Mouse (Mus musculus) midbrain, embryonic 10.5 days (tissue): Measurements from ENCODE around the gene Zfp658. TPM values are rescaled to one million over a fixed set of nuclear protein-coding genes. Genes with fewer than 3 reads are reported as not detected.

ENCODE experiments used
- DNase-seq: peaks from one replicate; pipeline ENCODE4 v3.0.0-alpha.2; 2017; ENCODE audit warnings: low spot score
- H3K27ac ChIP-seq: fragments of 300-500 bp; sonication (generic); replicated peaks from 2 replicates; pipeline ENCODE4 v1.5.1; 2016; ENCODE audit warnings: mild to moderate bottlenecking
- H3K27me3 ChIP-seq: fragments of 300-500 bp; sonication (generic); 2 replicates; pipeline ENCODE4 v1.6.1; 2016; ENCODE audit warnings: low read depth, mild to moderate bottlenecking; ENCODE audit not compliant: poor library complexity, severe bottlenecking
- H3K36me3 ChIP-seq: fragments of 300-500 bp; sonication (generic); 2 replicates; pipeline ENCODE4 v1.6.1; 2016; ENCODE audit warnings: mild to moderate bottlenecking, moderate library complexity
- H3K4me1 ChIP-seq: fragments of 300-500 bp; sonication (generic); 2 replicates; pipeline ENCODE4 v1.6.1; 2016
- H3K4me3 ChIP-seq: fragments of 300-500 bp; sonication (generic); 2 replicates; pipeline ENCODE4 v1.5.1; 2016; ENCODE audit warnings: mild to moderate bottlenecking, moderate library complexity
- H3K9me3 ChIP-seq: fragments of 300-500 bp; sonication (generic); replicated peaks from 2 replicates; pipeline ENCODE4 v1.6.1; 2016; ENCODE audit warnings: mild to moderate bottlenecking
- WGBS: fragments of 180-500 bp; shearing (Covaris S2); methylation state at CpG from one replicate; pipeline ENCODE4 v1.1.7; 2016; 5-methylcytosine and 5-hydroxymethylcytosine counted together
- polyA plus RNA-seq: library from polyadenylated mRNA; unstranded; fragments of >200 nt; fragmentation: Nextera tagmentation; extraction: Ambion mirVana; gene quantifications from 2 replicates; pipeline ENCODE4 v1.2.1, GENCODE M21; 2016

The Zfp658 gene
- polyA plus RNA-seq, 1 experiment from 2014 or later = 4.7 TPM

DNA sequence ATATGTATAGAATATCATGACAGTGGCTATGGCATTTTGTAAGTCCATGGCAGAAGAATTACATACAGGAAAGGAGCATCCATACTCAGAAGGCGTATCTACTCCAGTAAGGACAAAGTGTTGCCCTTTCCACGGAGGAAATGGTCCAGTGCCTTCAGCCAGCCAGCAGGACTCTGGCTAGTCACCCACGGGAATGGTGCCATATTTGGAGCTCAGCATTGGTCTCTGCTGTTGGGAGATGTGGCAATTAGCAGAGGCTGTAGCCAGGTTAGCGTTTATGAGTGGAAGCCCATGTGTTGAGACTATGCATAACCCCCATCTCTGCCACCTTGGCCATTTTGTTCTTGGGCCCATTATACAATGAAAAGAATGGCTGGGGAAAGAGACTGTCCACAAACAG, 13.8 kb upstream of the Zfp658 start:
- no peak for DNase-seq
- Histone ChIP-seq H3K9me3 (no peaks in the 10 kb centered on the region), H3K4me1 (no peaks in the 10 kb centered on the region), H3K36me3 (no peaks in the 10 kb centered on the region), H3K27ac (no peak overlapping the region), H3K4me3 (no peak overlapping the region), H3K27me3 (no peaks in the 10 kb centered on the region)
- WGBS = 83% methylated on average over 4 of the region's 4 CpGs

DNA sequence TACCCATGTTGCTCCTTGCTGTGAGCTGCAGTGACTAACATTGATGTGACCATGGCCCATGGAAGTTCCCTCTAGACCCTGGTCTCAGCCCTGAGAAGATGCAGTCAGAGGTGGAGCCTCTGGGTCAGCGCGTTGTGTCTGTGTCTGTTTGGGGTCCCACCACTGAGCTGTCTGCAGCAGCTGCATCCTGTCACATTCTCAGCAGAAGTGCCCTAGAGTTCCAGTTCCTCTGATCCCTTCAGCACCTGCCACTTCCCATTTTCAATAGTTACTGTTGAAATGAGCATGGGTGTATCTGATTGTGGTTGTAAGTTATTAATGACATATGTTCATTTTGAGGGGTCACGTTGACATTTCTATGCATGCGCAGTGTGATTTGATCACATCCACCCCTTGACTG, 8.9 kb upstream of the Zfp658 start:
- Histone ChIP-seq H3K27ac (no peak overlapping the region), H3K27me3 (no peaks in the 10 kb centered on the region), H3K36me3 (no peaks in the 10 kb centered on the region), H3K4me1 (no peaks in the 10 kb centered on the region), H3K4me3 (no peak overlapping the region), H3K9me3 (no peaks in the 10 kb centered on the region)
- DNase-seq = no peak
- WGBS = 86% methylated on average over 4 of the region's 4 CpGs

DNA sequence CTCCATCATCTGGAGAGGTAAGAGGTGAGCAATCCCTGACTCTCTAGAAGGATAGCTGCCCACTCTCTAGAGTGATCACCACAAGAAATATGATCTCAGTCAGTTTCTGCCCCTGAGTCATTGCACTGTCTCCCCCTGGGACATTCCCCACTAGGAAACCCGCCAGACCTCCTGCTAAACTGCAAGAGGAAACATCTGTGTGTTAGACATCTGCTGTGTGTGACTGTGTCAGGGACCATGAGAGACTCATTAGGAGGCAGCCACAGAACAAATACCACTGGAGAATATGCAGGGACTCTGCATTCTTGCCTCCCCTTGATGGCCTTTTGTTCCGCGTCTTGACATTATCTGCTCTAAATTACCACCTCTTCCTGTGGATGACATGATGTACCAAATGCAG, 7.5 kb upstream of the Zfp658 start:
- WGBS = 69% methylated on average over 3 of the region's 3 CpGs
- H3K27me3 ChIP-seq = no peaks in the 10 kb centered on the region
- no peaks in the 10 kb centered on the region for H3K4me1 ChIP-seq
- no peaks in the 10 kb centered on the region for H3K9me3 ChIP-seq
- DNase-seq = no peak
- H3K4me3 ChIP-seq = no peak overlapping the region
- no peaks in the 10 kb centered on the region for H3K36me3 ChIP-seq
- H3K27ac ChIP-seq = no peak overlapping the region

DNA sequence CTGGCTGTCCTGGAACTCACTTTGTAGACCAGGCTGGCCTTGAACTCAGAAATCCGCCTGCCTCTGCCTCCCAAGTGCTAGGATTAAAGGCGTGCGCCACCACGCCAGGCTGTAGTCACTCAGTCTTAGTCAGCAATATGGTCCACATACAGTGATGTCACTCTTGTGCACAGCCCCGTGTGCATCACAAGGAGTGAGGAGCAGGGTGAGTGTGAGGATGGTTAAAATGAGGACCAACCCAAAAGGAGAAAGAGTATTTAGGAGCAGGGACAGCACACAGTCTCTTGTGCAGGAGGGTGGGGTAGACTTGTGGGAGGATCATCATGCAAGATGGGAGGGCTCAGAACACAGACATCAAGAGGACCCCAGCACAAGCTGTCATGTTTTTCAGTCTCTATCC, 6.7 kb upstream of the Zfp658 start:
- H3K36me3 ChIP-seq = no peaks in the 10 kb centered on the region
- H3K4me3 ChIP-seq = no peak overlapping the region
- H3K27me3 ChIP-seq = no peaks in the 10 kb centered on the region
- H3K4me1 ChIP-seq = no peaks in the 10 kb centered on the region
- no peak overlapping the region for H3K27ac ChIP-seq
- no peak for DNase-seq
- H3K9me3 ChIP-seq = no peaks in the 10 kb centered on the region
- WGBS = 90% methylated on average over 5 of the region's 5 CpGs

DNA sequence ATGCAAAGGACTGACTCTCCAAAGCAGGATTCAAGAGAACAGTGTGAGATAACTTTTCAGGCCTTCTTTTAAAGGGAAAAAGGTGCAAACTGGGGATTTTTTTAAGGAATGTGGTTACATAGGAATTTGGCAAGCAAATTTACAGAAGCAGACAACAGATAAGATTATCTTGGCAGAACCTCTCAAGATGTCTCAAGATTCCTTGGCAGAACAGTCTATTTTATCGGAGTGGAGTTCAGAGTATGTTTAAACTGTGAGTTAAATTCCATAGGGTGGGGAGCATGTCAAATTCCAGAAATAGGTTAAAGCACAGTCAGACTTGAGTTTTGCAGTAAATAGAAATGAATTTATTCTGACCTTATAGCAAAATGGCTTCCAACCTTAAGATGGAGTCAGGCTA, 5.2 kb upstream of the Zfp658 start:
- Histone ChIP-seq H3K36me3 (no peaks in the 10 kb centered on the region), H3K4me1 (no peaks in the 10 kb centered on the region), H3K4me3 (no peak overlapping the region), H3K9me3 (no peaks in the 10 kb centered on the region), H3K27me3 (no peaks in the 10 kb centered on the region), H3K27ac (no peak overlapping the region)
- 89% methylated on average over 1 of the region's 1 CpGs for WGBS
- no peak for DNase-seq

DNA sequence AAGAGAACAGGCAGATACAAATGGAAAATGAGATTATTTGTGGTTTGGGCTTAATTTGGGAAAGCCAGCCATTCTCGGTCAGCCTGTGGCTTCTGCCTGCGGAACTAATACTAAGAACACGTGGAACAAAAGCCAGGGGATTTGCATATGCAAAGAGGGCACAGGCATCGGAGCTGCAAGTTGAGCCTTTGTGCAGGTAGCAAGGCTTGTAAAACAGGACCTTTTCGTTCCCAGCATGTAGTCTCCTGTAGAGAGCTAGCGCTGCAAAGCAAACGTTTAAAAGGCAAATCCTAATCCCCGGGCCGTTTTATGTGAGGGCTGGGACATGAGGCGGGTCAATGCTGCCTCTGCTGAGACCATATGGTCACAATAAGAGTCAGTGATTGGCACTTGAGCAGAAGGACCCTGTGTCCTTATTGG, 605 bp downstream of the Zfp658 start:
- H3K36me3 ChIP-seq = peaks cover 26% of the 10 kb centered on the region
- no peaks in the 10 kb centered on the region for H3K27me3 ChIP-seq
- peaks cover 21% of the 10 kb centered on the region for H3K4me1 ChIP-seq
- no peaks in the 10 kb centered on the region for H3K9me3 ChIP-seq
- DNase-seq = peak; percentile 58
- peak overlapping the region; percentile 90 for H3K27ac ChIP-seq
- peak overlapping the region; percentile 78 for H3K4me3 ChIP-seq
- WGBS = under 1% methylated on average over 10 of the region's 10 CpGs

DNA sequence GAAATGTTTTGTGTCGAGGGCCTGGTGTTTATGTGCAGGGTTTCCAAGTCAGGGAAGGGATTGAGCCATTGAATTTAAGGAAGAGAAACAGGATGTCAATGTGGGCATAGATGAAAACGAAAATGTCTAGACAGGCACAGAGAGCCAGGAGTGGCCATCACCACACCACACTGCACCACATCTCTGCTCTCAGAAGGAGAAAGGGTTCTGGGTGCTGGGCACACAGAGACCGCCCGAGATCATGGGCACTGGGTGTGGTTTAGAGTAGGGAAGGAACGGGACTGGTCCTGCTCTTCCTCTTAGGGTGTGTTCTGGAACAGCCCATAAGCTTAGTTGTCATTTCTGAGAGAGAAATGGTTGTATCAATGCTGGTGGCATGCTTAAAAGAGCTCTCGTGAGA, 1.2 kb downstream of the Zfp658 start:
- Histone ChIP-seq H3K27me3 (no peaks in the 10 kb centered on the region), H3K9me3 (no peaks in the 10 kb centered on the region), H3K27ac (peak overlapping the region; percentile 90), H3K36me3 (peaks cover 33% of the 10 kb centered on the region), H3K4me1 (peaks cover 21% of the 10 kb centered on the region), H3K4me3 (peak overlapping the region; percentile 78)
- 54% methylated on average over 6 of the region's 6 CpGs for WGBS
- no peak for DNase-seq

DNA sequence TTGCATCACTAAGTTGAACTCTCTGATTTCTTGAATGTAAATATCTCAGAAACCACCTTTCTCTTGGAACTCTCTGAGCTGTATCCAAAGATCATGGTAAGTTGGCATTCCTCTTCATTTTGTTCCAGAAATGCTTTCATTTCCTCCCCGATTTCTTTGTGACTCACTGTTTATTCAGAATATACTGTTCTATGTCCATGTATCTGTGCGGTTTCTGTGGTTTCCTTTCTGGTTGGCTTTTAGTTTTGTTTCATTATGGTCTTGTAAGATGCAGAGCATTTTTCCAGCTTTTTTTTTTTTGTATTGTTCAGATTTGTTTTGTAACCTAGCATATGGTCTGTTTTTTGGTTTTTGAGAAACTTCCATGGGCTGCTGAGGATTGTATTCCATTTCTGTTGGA, 9.2 kb downstream of the Zfp658 start:
- Histone ChIP-seq H3K27me3 (no peaks in the 10 kb centered on the region), H3K27ac (no peak overlapping the region), H3K4me3 (no peak overlapping the region), H3K4me1 (no peaks in the 10 kb centered on the region), H3K9me3 (no peaks in the 10 kb centered on the region; the same call in 1 of the 2 replicates), H3K36me3 (peaks cover 90% of the 10 kb centered on the region)
- 93% methylated on average over 2 of the region's 2 CpGs for WGBS
- DNase-seq = no peak

DNA sequence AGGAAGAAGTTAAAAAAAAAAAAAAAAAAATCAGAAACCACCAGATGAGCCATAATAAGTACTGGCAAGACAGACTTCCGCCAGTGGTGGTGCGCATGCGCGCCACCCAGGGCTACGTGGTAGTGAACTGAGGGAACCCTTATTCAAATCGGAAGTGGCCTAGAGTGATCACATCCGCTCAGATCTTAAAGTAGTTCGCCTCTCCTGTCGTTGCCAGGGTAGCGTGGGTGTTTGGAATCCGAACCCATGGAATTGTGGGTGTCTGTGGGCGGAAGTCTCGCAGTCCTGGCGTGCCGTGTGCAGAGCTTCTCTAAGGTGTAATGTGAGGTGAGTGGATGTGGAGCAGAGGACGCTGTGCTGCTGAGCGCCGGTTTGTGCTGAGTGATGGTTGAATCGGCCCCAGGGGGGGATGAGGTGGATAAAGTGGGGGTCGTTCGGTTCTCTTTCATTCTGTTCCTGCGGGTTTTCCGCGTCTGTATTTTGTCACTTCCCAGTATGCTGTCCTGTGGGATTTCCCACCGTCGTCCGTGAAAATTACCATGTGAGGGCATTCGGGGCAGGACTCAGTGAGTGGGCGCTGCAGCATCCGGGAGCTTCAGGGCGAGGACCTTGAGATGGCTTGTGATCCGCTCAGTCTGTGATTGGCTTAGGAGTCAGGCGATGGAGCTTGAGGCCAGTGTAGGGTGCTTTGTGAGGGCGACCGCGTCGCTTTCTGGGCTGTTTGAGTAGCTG, 17.6 kb downstream of the Zfp658 start, which contains the start of gene Zfp719:
Zfp719 (plus strand) TSS at position 171 of the 732 bp plus-strand sequence.
- Histone ChIP-seq H3K27ac (peak within 1 kb of the TSS; percentile 92), H3K9me3 (no peaks in the 10 kb centered on the region), H3K36me3 (peaks cover 23% of the 10 kb centered on the region), H3K27me3 (no peaks in the 10 kb centered on the region), H3K4me1 (peaks cover 21% of the 10 kb centered on the region), H3K4me3 (peak within 1 kb of the TSS; percentile 79)
- WGBS = 0% methylated on average over 37 of the region's 37 CpGs
- peak; percentile 90 for DNase-seq

DNA sequence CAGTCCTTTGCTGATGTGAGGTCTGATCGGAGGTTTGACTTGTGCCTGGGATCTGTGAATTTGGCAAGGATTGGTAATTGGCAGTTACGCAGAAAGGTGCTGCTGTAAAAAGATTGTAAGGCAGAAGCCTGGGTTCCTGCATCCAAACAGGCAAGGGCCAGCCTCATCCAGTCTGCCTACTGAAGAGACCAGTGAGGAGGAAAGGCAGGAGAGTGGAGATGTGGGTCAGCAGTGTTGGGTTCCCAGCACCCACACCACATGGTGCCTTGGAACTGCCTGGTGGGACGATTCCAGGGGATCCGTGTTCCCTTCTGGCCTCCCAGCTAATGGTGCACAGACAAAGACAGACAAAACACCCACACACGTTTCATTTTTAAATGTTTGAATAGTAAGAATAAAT, 18.5 kb downstream of the Zfp658 start:
- no peaks in the 10 kb centered on the region for H3K27me3 ChIP-seq
- peak overlapping the region; percentile 79 for H3K4me3 ChIP-seq
- peak overlapping the region; percentile 92 for H3K27ac ChIP-seq
- H3K9me3 ChIP-seq = no peaks in the 10 kb centered on the region
- H3K36me3 ChIP-seq = peaks cover 23% of the 10 kb centered on the region
- DNase-seq = no peak
- peaks cover 21% of the 10 kb centered on the region for H3K4me1 ChIP-seq
- 74% methylated on average over 5 of the region's 5 CpGs for WGBS

DNA sequence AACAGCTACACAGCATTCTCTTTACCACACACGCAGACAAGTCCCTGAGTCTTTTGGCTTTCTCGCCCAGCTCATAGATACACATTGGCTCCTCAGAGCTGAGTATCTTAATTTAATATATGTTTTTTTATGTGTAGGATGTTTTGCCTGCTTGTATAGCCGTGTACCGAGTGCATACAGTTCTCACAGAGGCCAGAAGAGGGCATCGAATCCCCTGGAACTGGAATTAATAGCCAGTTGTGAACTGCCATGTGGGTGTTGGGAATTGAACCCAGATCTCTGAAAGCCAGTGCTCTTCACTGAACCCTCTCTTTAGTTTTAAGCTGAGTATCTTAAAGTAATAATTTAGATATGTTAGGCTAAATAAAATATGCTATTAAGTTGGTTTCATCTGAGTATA, 22.7 kb downstream of the Zfp658 start:
- Histone ChIP-seq H3K9me3 (no peaks in the 10 kb centered on the region), H3K4me1 (peaks cover 21% of the 10 kb centered on the region), H3K27me3 (no peaks in the 10 kb centered on the region), H3K4me3 (no peak overlapping the region), H3K36me3 (peaks cover 61% of the 10 kb centered on the region), H3K27ac (no peak overlapping the region)
- DNase-seq = no peak
- WGBS = 90% methylated on average over 5 of the region's 5 CpGs

DNA sequence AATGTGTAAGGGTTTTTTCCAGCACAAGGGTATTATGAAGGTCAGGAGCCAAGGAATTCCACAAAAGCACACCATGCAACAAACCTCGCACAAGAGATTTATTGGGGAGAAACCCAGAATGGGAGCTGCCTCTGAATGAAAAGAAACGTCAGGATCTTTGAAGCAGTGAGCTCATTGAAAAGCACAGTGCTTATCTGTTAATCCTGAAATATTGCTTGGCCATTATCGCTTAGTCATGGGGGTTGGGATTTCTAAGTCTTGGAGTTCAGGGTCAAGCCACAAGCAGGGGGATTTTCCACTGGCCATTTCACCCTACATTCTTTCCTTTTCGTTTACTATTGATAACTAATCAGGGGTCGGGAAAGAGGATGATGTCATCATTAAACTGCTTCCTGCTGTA, 39.8 kb downstream of the Zfp658 start:
- DNase-seq = no peak
- H3K4me1 ChIP-seq = peaks cover 22% of the 10 kb centered on the region
- no peaks in the 10 kb centered on the region for H3K9me3 ChIP-seq
- H3K27ac ChIP-seq = peak overlapping the region; percentile 38; the same call in 1 of the 2 replicates
- no peak overlapping the region for H3K4me3 ChIP-seq
- H3K27me3 ChIP-seq = peaks cover 7% of the 10 kb centered on the region; the same call in 1 of the 2 replicates
- H3K36me3 ChIP-seq = no peaks in the 10 kb centered on the region
- 35% methylated on average over 5 of the region's 5 CpGs for WGBS

DNA sequence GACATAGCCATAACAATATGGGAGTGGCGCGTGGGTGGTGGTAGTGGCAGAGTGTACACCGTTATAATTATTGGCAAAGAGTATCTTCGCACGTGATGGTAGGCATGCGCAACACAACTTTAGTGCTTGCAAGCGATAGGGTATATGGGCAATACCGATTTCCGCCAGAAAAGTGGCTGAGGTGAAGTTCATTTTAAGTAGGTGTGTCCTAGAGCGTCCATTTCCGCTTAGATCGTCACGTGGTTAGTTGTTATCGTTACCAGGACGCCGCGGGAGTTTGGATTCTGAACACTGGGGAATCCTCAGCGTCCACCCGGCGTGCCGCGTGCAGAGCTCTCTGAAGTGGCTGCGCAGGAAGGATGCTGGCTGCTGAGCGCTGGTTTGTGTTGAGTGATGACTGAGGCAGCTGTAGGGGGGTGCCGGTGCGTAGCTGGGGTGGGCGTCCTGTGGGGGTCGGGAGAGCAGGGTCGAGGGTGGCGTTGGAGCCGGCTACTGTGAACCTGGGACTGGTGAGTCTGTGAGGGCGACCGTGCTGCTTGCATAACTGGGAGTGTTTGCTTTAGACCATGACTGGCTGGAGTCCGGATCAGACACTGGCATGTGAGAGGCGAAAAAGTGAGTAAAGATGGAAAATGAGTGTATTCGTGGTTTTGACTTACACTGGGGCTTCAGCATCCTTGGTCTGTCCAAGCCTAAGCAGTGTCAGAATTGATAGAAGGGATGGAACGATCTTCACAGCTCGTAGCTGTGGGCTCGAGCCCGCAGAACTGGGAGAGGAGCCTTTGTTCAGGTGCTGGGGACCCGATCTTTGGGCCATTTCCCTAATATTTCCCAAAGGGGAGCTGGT, 45.1 kb downstream of the Zfp658 start, which contains the start of gene Zfp819:
Zfp819 (plus strand) TSS at position 274 of the 847 bp plus-strand sequence.
- Histone ChIP-seq H3K36me3 (no peaks in the 10 kb centered on the region), H3K4me3 (peak within 1 kb of the TSS; percentile 60), H3K27ac (peak within 1 kb of the TSS; percentile 63; the same call in 1 of the 2 replicates), H3K9me3 (no peaks in the 10 kb centered on the region), H3K4me1 (peaks cover 21% of the 10 kb centered on the region), H3K27me3 (peaks cover 7% of the 10 kb centered on the region; the same call in 1 of the 2 replicates)
- WGBS = 16% methylated on average over 41 of the region's 41 CpGs
- peak; percentile 79 for DNase-seq
